Mouse (Mus musculus): ENCODE measurements at regions not wholly inside any gene's neighbourhood (a gene's known extent, or its start where the extent isn't known, plus 50 kb on each side); places are given as distances from the start of the nearest gene placed in this dataset.

GRCm38 (mm10) chr5:119739386-119739785 lies 68.9 kb downstream of the Tbx3 start:
- 37% methylated on average over 4 of the region's 4 CpGs for WGBS
- TF ChIP-seq POLR2A (IDR thresholded peaks at IDR 0.05; ENCODE audit: low read depth, low read length) = no peak
- no peak for TF ChIP-seq CTCF (conservative IDR thresholded peaks at IDR 0.05; ENCODE audit: insufficient read depth, insufficient read length, low read depth, low read length)
- no peaks in the 10 kb centered on the region for H3K4me1 ChIP-seq (ENCODE audit: control insufficient read depth, insufficient read depth, low read length)

DNA sequence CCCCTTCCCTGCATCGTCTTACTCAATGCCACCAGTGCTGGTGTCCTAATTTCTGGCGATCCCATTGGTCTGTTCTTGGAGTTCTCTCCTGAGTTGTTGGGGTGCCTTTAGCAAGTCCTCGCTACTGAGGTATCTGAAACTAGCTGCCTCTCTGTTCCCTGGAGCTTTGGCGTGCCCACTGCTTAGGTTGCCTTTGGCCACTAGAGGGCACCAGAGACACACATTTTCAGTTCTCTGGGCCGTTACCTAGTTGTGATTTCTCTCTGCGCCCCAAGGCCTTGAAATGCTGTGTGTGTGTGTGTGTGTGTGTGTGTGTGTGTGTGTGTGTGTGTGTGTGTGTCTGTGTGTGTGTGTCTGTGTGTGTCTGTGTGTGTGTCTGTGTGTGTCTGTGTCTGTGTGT lies 70.6 kb downstream of the Tbx3 start:
- 4% methylated on average over 6 of the region's 6 CpGs for WGBS
- peak; percentile 40 for DNase-seq
- Histone ChIP-seq H3K27me3 (replicated peaks; ENCODE audit: control insufficient read depth, insufficient read depth, low read length) (no peaks in the 10 kb centered on the region), H3K36me3 (ENCODE audit: control insufficient read depth, insufficient read depth, low read length) (no peaks in the 10 kb centered on the region), H3K4me3 (ENCODE audit: insufficient read depth, low read depth, low read length) (no peak overlapping the region), H3K27ac (ENCODE audit: insufficient read depth, low read depth, low read length) (no peak overlapping the region), H3K4me1 (ENCODE audit: control insufficient read depth, insufficient read depth, low read length) (no peaks in the 10 kb centered on the region)
- no peak for TF ChIP-seq POLR2A (IDR thresholded peaks at IDR 0.05; ENCODE audit: low read depth, low read length)
- peak; percentile 85 for TF ChIP-seq CTCF (conservative IDR thresholded peaks at IDR 0.05; ENCODE audit: insufficient read depth, insufficient read length, low read depth, low read length)

More at GRCm38 (mm10) chr5:119739386-119739785, 68.9 kb downstream of the Tbx3 start:
- H3K4me3 ChIP-seq (ENCODE audit: insufficient read depth, low read depth, low read length) = no peak overlapping the region
- no peaks in the 10 kb centered on the region for H3K36me3 ChIP-seq (ENCODE audit: control insufficient read depth, insufficient read depth, low read length)
- H3K27ac ChIP-seq (ENCODE audit: insufficient read depth, low read depth, low read length) = no peak overlapping the region
- H3K27me3 ChIP-seq (replicated peaks; ENCODE audit: control insufficient read depth, insufficient read depth, low read length) = no peaks in the 10 kb centered on the region
- no peak for DNase-seq

- TF ChIP-seq CTCF (conservative IDR thresholded peaks at IDR 0.05; ENCODE audit: insufficient read depth, insufficient read length, low read depth, low read length) (no peak), POLR2A (IDR thresholded peaks at IDR 0.05; ENCODE audit: low read depth, low read length) (no peak)
- Histone ChIP-seq H3K27me3 (replicated peaks; ENCODE audit: control insufficient read depth, insufficient read depth, low read length) (no peaks in the 10 kb centered on the region; the same call in 1 of the 2 replicates), H3K4me1 (ENCODE audit: control insufficient read depth, insufficient read depth, low read length) (no peaks in the 10 kb centered on the region), H3K36me3 (ENCODE audit: control insufficient read depth, insufficient read depth, low read length) (no peaks in the 10 kb centered on the region), H3K4me3 (ENCODE audit: insufficient read depth, low read depth, low read length) (no peak overlapping the region), H3K27ac (ENCODE audit: insufficient read depth, low read depth, low read length) (no peak overlapping the region)
- WGBS = 82% methylated on average over 10 of the region's 10 CpGs
- DNase-seq = no peak
These were observed 73.3 kb downstream of the Tbx3 start for GRCm38 (mm10) chr5:119743733-119744132.

DNA sequence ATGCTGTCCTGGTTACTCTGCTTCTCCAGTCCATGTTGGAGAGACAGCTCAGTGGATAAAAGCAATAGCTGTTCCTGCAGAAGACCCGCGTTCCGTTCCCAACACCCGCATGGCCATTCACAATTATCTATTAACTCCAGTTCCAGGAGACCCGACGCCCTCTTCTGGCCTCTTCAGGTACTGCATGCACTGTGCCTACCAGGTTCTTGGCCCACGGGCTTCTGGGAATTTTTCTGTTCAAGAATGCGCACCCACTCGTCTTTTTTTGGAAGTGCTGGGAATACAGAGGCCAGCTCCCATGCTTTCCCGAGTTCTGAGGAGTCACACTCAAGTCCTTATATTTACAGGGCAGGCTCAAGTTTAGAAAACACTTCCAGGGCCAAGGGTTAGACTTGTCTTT lies 76.6 kb downstream of the Tbx3 start:
- DNase-seq = no peak
- H3K4me3 ChIP-seq (ENCODE audit: insufficient read depth, low read depth, low read length) = no peak overlapping the region
- TF ChIP-seq CTCF (conservative IDR thresholded peaks at IDR 0.05; ENCODE audit: insufficient read depth, insufficient read length, low read depth, low read length) = no peak
- no peak for TF ChIP-seq POLR2A (IDR thresholded peaks at IDR 0.05; ENCODE audit: low read depth, low read length)
- H3K4me1 ChIP-seq (ENCODE audit: control insufficient read depth, insufficient read depth, low read length) = no peaks in the 10 kb centered on the region
- H3K27ac ChIP-seq (ENCODE audit: insufficient read depth, low read depth, low read length) = no peak overlapping the region
- WGBS = 74% methylated on average over 10 of the region's 10 CpGs
- no peaks in the 10 kb centered on the region for H3K36me3 ChIP-seq (ENCODE audit: control insufficient read depth, insufficient read depth, low read length)
- no peaks in the 10 kb centered on the region; the same call in 1 of the 2 replicates for H3K27me3 ChIP-seq (replicated peaks; ENCODE audit: control insufficient read depth, insufficient read depth, low read length)

DNA sequence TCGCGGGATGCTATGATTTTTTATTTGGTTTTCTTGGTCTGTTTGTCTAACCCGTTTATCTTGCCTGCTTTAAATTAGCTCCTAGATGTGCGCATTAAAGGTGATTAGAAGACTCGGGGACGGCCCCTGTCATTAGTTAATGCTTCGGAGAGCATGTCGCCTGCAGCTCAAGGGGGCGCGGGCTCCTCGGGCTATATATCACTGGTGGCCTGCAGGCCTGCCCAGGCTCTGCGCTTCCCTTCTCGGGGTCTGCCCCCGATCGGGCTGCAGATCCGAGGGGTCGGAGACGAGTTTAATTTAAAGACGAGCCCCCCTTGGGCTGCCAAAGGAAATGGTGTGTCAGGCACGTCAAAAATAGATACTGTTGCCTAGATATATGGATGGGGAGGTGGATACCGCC lies 78.2 kb downstream of the Tbx3 start:
- no peak overlapping the region for H3K27ac ChIP-seq (ENCODE audit: insufficient read depth, low read depth, low read length)
- H3K27me3 ChIP-seq (replicated peaks; ENCODE audit: control insufficient read depth, insufficient read depth, low read length) = no peaks in the 10 kb centered on the region; the same call in 1 of the 2 replicates
- H3K4me3 ChIP-seq (ENCODE audit: insufficient read depth, low read depth, low read length) = no peak overlapping the region
- TF ChIP-seq CTCF (conservative IDR thresholded peaks at IDR 0.05; ENCODE audit: insufficient read depth, insufficient read length, low read depth, low read length) (no peak), POLR2A (IDR thresholded peaks at IDR 0.05; ENCODE audit: low read depth, low read length) (no peak)
- H3K36me3 ChIP-seq (ENCODE audit: control insufficient read depth, insufficient read depth, low read length) = no peaks in the 10 kb centered on the region
- 3% methylated on average over 21 of the region's 21 CpGs for WGBS
- H3K4me1 ChIP-seq (ENCODE audit: control insufficient read depth, insufficient read depth, low read length) = no peaks in the 10 kb centered on the region
- no peak for DNase-seq

- H3K4me1 ChIP-seq (ENCODE audit: control insufficient read depth, insufficient read depth, low read length) = no peaks in the 10 kb centered on the region
- H3K27me3 ChIP-seq (replicated peaks; ENCODE audit: control insufficient read depth, insufficient read depth, low read length) = no peaks in the 10 kb centered on the region; the same call in 1 of the 2 replicates
- WGBS = 10% methylated on average over 15 of the region's 17 CpGs
- H3K27ac ChIP-seq (ENCODE audit: insufficient read depth, low read depth, low read length) = no peak overlapping the region
- TF ChIP-seq CTCF (conservative IDR thresholded peaks at IDR 0.05; ENCODE audit: insufficient read depth, insufficient read length, low read depth, low read length) = no peak
- TF ChIP-seq POLR2A (IDR thresholded peaks at IDR 0.05; ENCODE audit: low read depth, low read length) = no peak
- no peak for DNase-seq
- H3K4me3 ChIP-seq (ENCODE audit: insufficient read depth, low read depth, low read length) = no peak overlapping the region
- no peaks in the 10 kb centered on the region for H3K36me3 ChIP-seq (ENCODE audit: control insufficient read depth, insufficient read depth, low read length)
These were observed 78.7 kb downstream of the Tbx3 start for GRCm38 (mm10) chr5:119749153-119749552.

DNA sequence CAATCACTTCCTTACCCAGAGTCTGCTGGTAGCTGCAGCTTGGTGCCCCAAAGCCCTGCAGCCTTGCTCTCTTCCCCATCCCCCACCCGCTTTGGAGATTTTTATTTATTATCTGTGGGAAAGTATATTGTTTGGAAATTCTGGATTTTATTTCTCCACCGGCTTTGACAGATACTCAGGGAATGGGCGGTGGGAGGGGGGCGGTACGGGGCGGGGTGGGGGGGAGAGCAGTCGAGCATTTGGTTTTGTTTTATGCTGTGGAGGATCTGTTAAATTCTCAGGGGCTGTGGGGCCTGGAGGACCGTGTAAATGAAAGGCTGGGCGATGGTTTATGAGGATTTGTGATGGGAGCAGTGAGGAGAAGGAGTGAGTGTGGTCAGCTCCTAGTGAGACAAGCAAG lies 76.7 kb upstream of the Tbx5 start:
- no peak overlapping the region for H3K4me3 ChIP-seq (ENCODE audit: insufficient read depth, low read depth, low read length)
- H3K4me1 ChIP-seq (ENCODE audit: control insufficient read depth, insufficient read depth, low read length) = no peaks in the 10 kb centered on the region
- no peak for TF ChIP-seq CTCF (conservative IDR thresholded peaks at IDR 0.05; ENCODE audit: insufficient read depth, insufficient read length, low read depth, low read length)
- no peak for TF ChIP-seq POLR2A (IDR thresholded peaks at IDR 0.05; ENCODE audit: low read depth, low read length)
- H3K27ac ChIP-seq (ENCODE audit: insufficient read depth, low read depth, low read length) = no peak overlapping the region
- H3K27me3 ChIP-seq (replicated peaks; ENCODE audit: control insufficient read depth, insufficient read depth, low read length) = no peaks in the 10 kb centered on the region
- no peaks in the 10 kb centered on the region for H3K36me3 ChIP-seq (ENCODE audit: control insufficient read depth, insufficient read depth, low read length)
- no peak for DNase-seq
- WGBS = 47% methylated on average over 9 of the region's 9 CpGs

Measured in kidney, adult 2 months (tissue).